Mouse (Mus musculus): Measurements from ENCODE around the gene Col23a1. TPM values are rescaled to one million over a fixed set of nuclear protein-coding genes. Genes with fewer than 3 reads are reported as not detected.

Gene Col23a1
- polyA plus RNA-seq, 1 experiment: 4.4 TPM

- WGBS: 52% methylated on average over 8 of the region's 8 CpGs
- no peak overlapping the region for H3K4me3 ChIP-seq (ENCODE audit: low read depth, low read length)
- no peaks in the 10 kb centered on the region for H3K36me3 ChIP-seq (ENCODE audit: control insufficient read depth, insufficient read depth, low read length)
- 0 out of 2 replicates have a peak, but pooled peaks cover 3% of the 10 kb centered on the region for H3K4me1 ChIP-seq (ENCODE audit: control insufficient read depth, insufficient read depth, insufficient read length, low read length)
- no peak overlapping the region for H3K27ac ChIP-seq (ENCODE audit: insufficient read depth, low read depth, low read length)
- H3K27me3 ChIP-seq (ENCODE audit: control insufficient read depth, insufficient read depth, low read length): no peaks in the 10 kb centered on the region
- no peak for TF ChIP-seq POLR2A (IDR thresholded peaks at IDR 0.05; ENCODE audit: low read depth, low read length)
- TF ChIP-seq CTCF (IDR thresholded peaks at IDR 0.05; ENCODE audit: extremely low read depth, insufficient read length, insufficient replicate concordance, low read depth, low read length): no peak
Observed at GRCm38 (mm10) chr11:51388892-51389340, 99.2 kb downstream of the Col23a1 start.

- 88% methylated on average over 10 of the region's 10 CpGs for WGBS
- 0 out of 2 replicates have a peak, but pooled peaks cover 3% of the 10 kb centered on the region for H3K4me1 ChIP-seq (ENCODE audit: control insufficient read depth, insufficient read depth, insufficient read length, low read length)
- no peak overlapping the region for H3K4me3 ChIP-seq (ENCODE audit: low read depth, low read length)
- H3K27ac ChIP-seq (ENCODE audit: insufficient read depth, low read depth, low read length): no peak overlapping the region
- H3K27me3 ChIP-seq (ENCODE audit: control insufficient read depth, insufficient read depth, low read length): no peaks in the 10 kb centered on the region
- no peaks in the 10 kb centered on the region for H3K36me3 ChIP-seq (ENCODE audit: control insufficient read depth, insufficient read depth, low read length)
- TF ChIP-seq POLR2A (IDR thresholded peaks at IDR 0.05; ENCODE audit: low read depth, low read length): no peak
- no peak for TF ChIP-seq CTCF (IDR thresholded peaks at IDR 0.05; ENCODE audit: extremely low read depth, insufficient read length, insufficient replicate concordance, low read depth, low read length)
Observed at GRCm38 (mm10) chr11:51389763-51390162, 100.0 kb downstream of the Col23a1 start.

GRCm38 (mm10) chr11:51390521-51390920 lies 100.8 kb downstream of the Col23a1 start:
- no peak overlapping the region for H3K27ac ChIP-seq (ENCODE audit: insufficient read depth, low read depth, low read length)
- no peak overlapping the region for H3K4me3 ChIP-seq (ENCODE audit: low read depth, low read length)
- TF ChIP-seq POLR2A (IDR thresholded peaks at IDR 0.05; ENCODE audit: low read depth, low read length) (no peak), CTCF (IDR thresholded peaks at IDR 0.05; ENCODE audit: extremely low read depth, insufficient read length, insufficient replicate concordance, low read depth, low read length) (no peak)
- H3K36me3 ChIP-seq (ENCODE audit: control insufficient read depth, insufficient read depth, low read length): no peaks in the 10 kb centered on the region
- WGBS: 70% methylated on average over 3 of the region's 3 CpGs
- H3K4me1 ChIP-seq (ENCODE audit: control insufficient read depth, insufficient read depth, insufficient read length, low read length): 0 out of 2 replicates have a peak, but pooled peaks cover 3% of the 10 kb centered on the region
- no peaks in the 10 kb centered on the region for H3K27me3 ChIP-seq (ENCODE audit: control insufficient read depth, insufficient read depth, low read length)

GRCm38 (mm10) chr11:51391548-51391947 lies 101.8 kb downstream of the Col23a1 start:
- 59% methylated on average over 4 of the region's 4 CpGs for WGBS

GRCm38 (mm10) chr11:51394301-51394865 lies 104.7 kb downstream of the Col23a1 start:
- no peak overlapping the region for H3K4me3 ChIP-seq (ENCODE audit: low read depth, low read length)
- 84% methylated on average over 9 of the region's 9 CpGs for WGBS
- no peaks in the 10 kb centered on the region for H3K4me1 ChIP-seq (ENCODE audit: control insufficient read depth, insufficient read depth, insufficient read length, low read length)
- H3K27me3 ChIP-seq (ENCODE audit: control insufficient read depth, insufficient read depth, low read length): no peaks in the 10 kb centered on the region
- no peak overlapping the region for H3K27ac ChIP-seq (ENCODE audit: insufficient read depth, low read depth, low read length)
- TF ChIP-seq CTCF (IDR thresholded peaks at IDR 0.05; ENCODE audit: extremely low read depth, insufficient read length, insufficient replicate concordance, low read depth, low read length): no peak
- TF ChIP-seq POLR2A (IDR thresholded peaks at IDR 0.05; ENCODE audit: low read depth, low read length): no peak
- no peaks in the 10 kb centered on the region for H3K36me3 ChIP-seq (ENCODE audit: control insufficient read depth, insufficient read depth, low read length)

More at GRCm38 (mm10) chr11:51391548-51391947, 101.8 kb downstream of the Col23a1 start:
- TF ChIP-seq CTCF (IDR thresholded peaks at IDR 0.05; ENCODE audit: extremely low read depth, insufficient read length, insufficient replicate concordance, low read depth, low read length) (no peak), POLR2A (IDR thresholded peaks at IDR 0.05; ENCODE audit: low read depth, low read length) (no peak)
- Histone ChIP-seq H3K4me3 (ENCODE audit: low read depth, low read length) (no peak overlapping the region), H3K27me3 (ENCODE audit: control insufficient read depth, insufficient read depth, low read length) (no peaks in the 10 kb centered on the region), H3K36me3 (ENCODE audit: control insufficient read depth, insufficient read depth, low read length) (no peaks in the 10 kb centered on the region), H3K27ac (ENCODE audit: insufficient read depth, low read depth, low read length) (no peak overlapping the region), H3K4me1 (ENCODE audit: control insufficient read depth, insufficient read depth, insufficient read length, low read length) (0 out of 2 replicates have a peak, but pooled peaks cover 3% of the 10 kb centered on the region)

GRCm38 (mm10) chr11:51396451-51396850 lies 106.7 kb downstream of the Col23a1 start:
- Histone ChIP-seq H3K36me3 (ENCODE audit: control insufficient read depth, insufficient read depth, low read length) (no peaks in the 10 kb centered on the region), H3K4me3 (ENCODE audit: low read depth, low read length) (no peak overlapping the region), H3K4me1 (ENCODE audit: control insufficient read depth, insufficient read depth, insufficient read length, low read length) (no peaks in the 10 kb centered on the region), H3K27me3 (ENCODE audit: control insufficient read depth, insufficient read depth, low read length) (no peaks in the 10 kb centered on the region), H3K27ac (ENCODE audit: insufficient read depth, low read depth, low read length) (no peak overlapping the region)
- TF ChIP-seq POLR2A (IDR thresholded peaks at IDR 0.05; ENCODE audit: low read depth, low read length): no peak
- TF ChIP-seq CTCF (IDR thresholded peaks at IDR 0.05; ENCODE audit: extremely low read depth, insufficient read length, insufficient replicate concordance, low read depth, low read length): no peak
- 65% methylated on average over 2 of the region's 2 CpGs for WGBS

GRCm38 (mm10) chr11:51398084-51398483 lies 108.4 kb downstream of the Col23a1 start:
- Histone ChIP-seq H3K27me3 (ENCODE audit: control insufficient read depth, insufficient read depth, low read length) (no peaks in the 10 kb centered on the region), H3K36me3 (ENCODE audit: control insufficient read depth, insufficient read depth, low read length) (no peaks in the 10 kb centered on the region), H3K4me1 (ENCODE audit: control insufficient read depth, insufficient read depth, insufficient read length, low read length) (no peaks in the 10 kb centered on the region), H3K4me3 (ENCODE audit: low read depth, low read length) (no peak overlapping the region), H3K27ac (ENCODE audit: insufficient read depth, low read depth, low read length) (no peak overlapping the region)
- no peak for TF ChIP-seq POLR2A (IDR thresholded peaks at IDR 0.05; ENCODE audit: low read depth, low read length)
- TF ChIP-seq CTCF (IDR thresholded peaks at IDR 0.05; ENCODE audit: extremely low read depth, insufficient read length, insufficient replicate concordance, low read depth, low read length): no peak
- WGBS: 82% methylated on average over 5 of the region's 5 CpGs
